Mouse (Mus musculus): ENCODE results near the gene 1700086D15Rik.

DNA sequence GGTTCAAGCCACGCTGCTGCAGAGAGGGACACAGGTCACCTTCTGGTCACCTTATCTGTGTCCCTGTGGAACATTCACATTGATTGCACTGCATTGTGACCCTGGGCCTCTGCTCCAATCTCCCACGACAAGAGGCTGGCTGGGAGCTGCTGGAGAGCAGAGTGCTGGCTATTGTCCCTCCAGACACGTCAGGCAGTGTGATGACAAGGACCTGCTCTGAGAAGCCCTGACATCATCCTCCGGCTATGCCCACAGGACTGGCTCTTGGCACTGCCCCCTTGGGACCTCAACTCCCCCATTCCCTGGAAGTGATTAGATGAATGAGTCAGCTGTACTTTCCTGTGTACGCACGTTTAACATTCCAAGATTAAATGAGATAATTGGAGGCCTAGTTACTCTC is 49.8 kb upstream of the 1700086D15Rik start:
- TF ChIP-seq POLR2A (IDR thresholded peaks at IDR 0.05; ENCODE audit: extremely low read depth, insufficient read depth, low read length) (no peak), CTCF (IDR thresholded peaks at IDR 0.05; ENCODE audit: low read depth, low read length) (no peak)
